Mouse (Mus musculus): ENCODE data around the gene Tex10. TPM values are rescaled to one million over a fixed set of nuclear protein-coding genes. Genes with fewer than 3 reads are reported as not detected.

The Tex10 gene
- 140 and 143 TPM in 2 replicates for polyA plus RNA-seq (2011; ENCODE audit: insufficient read depth, insufficient read length, low read depth, missing spikeins)

DNA sequence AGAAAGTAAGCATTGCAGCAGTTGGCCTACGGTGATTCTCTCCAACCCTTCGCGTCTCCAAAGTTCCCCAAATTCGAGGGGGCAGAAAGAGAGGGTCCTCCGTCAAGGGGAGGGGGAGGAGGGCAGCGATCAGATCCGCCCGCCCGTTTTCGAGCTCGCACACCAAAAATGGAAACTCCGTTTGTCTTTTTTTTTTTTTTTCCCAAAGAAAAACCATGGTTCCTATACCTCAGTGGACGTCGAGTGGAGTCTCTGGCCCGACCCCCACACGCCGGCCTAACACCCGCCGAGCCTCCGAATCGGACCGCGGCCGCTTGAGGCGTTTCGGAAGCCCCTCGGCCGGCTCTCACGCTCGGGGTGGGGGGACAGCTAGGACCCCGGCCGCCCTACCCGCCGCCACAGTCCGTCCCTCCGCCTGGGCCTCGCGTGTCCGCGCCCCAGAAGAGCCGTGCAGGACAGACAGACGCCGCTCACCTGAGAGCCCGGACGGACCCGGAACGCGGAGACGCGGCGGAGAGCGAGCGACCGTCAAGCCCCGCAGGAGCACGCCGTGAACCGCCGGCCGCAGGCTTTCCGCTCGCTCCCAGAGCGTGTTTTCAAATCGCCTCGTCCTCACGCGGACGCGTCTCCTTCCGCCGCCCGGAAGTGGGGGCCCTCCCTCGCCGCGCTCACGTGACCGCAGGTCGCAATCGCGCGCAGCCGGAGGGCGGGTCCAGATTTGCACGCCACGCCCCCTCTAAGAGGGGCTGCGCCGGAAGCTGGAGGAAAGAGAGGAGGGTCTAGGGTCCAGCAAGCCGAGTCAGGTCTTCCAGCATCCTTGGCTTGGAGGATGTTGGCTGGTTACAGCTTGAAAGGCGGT lies at the start of gene Tex10:
Gene Tex10, minus strand, starts transcription at position 668 of the 859 bp plus-strand sequence.
- Histone ChIP-seq H3K4me1 (ENCODE audit: control insufficient read depth, insufficient read depth, low read length) (no peaks in the 10 kb centered on the region), H3K36me3 (ENCODE audit: control insufficient read depth, insufficient read depth, low read length, poor library complexity, severe bottlenecking) (peaks cover 20% of the 10 kb centered on the region), H3K9me3 (replicated peaks; ENCODE audit: control insufficient read depth, insufficient read depth, low read length, poor library complexity, severe bottlenecking) (no peaks in the 10 kb centered on the region), H3K9ac (ENCODE audit: low read depth, poor library complexity, severe bottlenecking) (peak within 1 kb of the TSS; percentile 97), H3K27ac (ENCODE audit: insufficient read depth, low read length) (no peak within 1 kb of the TSS), H3K27me3 (ENCODE audit: control insufficient read depth, insufficient read depth, low read length, poor library complexity, severe bottlenecking) (no peaks in the 10 kb centered on the region), H3K4me3 (ENCODE audit: low read depth, low read length) (peak within 1 kb of the TSS; percentile 88)
- no peak for TF ChIP-seq EP300 (IDR thresholded peaks at IDR 0.05; ENCODE audit: insufficient read depth, low read depth, low read length)
- peak; percentile 70 for TF ChIP-seq POLR2A (IDR thresholded peaks at IDR 0.05; ENCODE audit: insufficient read depth, low read length)

DNA sequence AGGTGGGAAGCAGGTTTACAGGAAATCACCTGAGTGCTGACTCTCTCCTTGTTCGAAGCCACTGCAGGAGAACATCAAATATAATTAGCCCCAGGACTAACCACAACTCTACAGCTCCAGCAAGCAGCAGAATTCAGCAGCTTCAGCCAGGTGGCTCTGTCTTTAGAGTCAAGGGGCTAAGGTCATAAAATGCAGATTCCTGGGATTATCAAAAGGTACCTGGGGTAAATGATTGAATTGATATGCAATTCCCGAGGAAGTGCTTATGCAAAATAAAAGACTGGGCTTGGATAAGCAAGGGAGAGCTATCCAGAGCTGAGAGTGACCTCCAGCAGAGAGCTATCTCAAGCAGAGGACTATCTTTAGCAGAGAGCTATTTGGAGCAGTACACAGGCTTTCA lies 37.6 kb upstream of the Tex10 start:
- H3K9ac ChIP-seq (ENCODE audit: low read depth, poor library complexity, severe bottlenecking): no peak overlapping the region
- H3K27ac ChIP-seq (ENCODE audit: insufficient read depth, low read length): peak overlapping the region; percentile 45
- TF ChIP-seq POLR2A (IDR thresholded peaks at IDR 0.05; ENCODE audit: insufficient read depth, low read length) (no peak), CTCF (IDR thresholded peaks at IDR 0.05; ENCODE audit: low read depth, low read length) (no peak), EP300 (IDR thresholded peaks at IDR 0.05; ENCODE audit: insufficient read depth, low read depth, low read length) (no peak)
- peaks cover 37% of the 10 kb centered on the region for H3K9me3 ChIP-seq (replicated peaks; ENCODE audit: control insufficient read depth, insufficient read depth, low read length, poor library complexity, severe bottlenecking)
- H3K36me3 ChIP-seq (ENCODE audit: control insufficient read depth, insufficient read depth, low read length, poor library complexity, severe bottlenecking): no peaks in the 10 kb centered on the region
- H3K4me1 ChIP-seq (ENCODE audit: control insufficient read depth, insufficient read depth, low read length): no peaks in the 10 kb centered on the region
- no peaks in the 10 kb centered on the region for H3K27me3 ChIP-seq (ENCODE audit: control insufficient read depth, insufficient read depth, low read length, poor library complexity, severe bottlenecking)
- no peak overlapping the region for H3K4me3 ChIP-seq (ENCODE audit: low read depth, low read length)

GRCm38 (mm10) chr4:48492510-48492909 lies 19.3 kb upstream of the Tex10 start:
- H3K36me3 ChIP-seq (ENCODE audit: control insufficient read depth, insufficient read depth, low read length, poor library complexity, severe bottlenecking): no peaks in the 10 kb centered on the region
- no peak overlapping the region for H3K27ac ChIP-seq (ENCODE audit: insufficient read depth, low read length)
- no peaks in the 10 kb centered on the region for H3K4me1 ChIP-seq (ENCODE audit: control insufficient read depth, insufficient read depth, low read length)
- no peak overlapping the region for H3K9ac ChIP-seq (ENCODE audit: low read depth, poor library complexity, severe bottlenecking)
- no peaks in the 10 kb centered on the region for H3K9me3 ChIP-seq (replicated peaks; ENCODE audit: control insufficient read depth, insufficient read depth, low read length, poor library complexity, severe bottlenecking)
- H3K27me3 ChIP-seq (ENCODE audit: control insufficient read depth, insufficient read depth, low read length, poor library complexity, severe bottlenecking): no peaks in the 10 kb centered on the region
- H3K4me3 ChIP-seq (ENCODE audit: low read depth, low read length): no peak overlapping the region
- TF ChIP-seq EP300 (IDR thresholded peaks at IDR 0.05; ENCODE audit: insufficient read depth, low read depth, low read length): no peak
- no peak for TF ChIP-seq POLR2A (IDR thresholded peaks at IDR 0.05; ENCODE audit: insufficient read depth, low read length)
- no peak for TF ChIP-seq CTCF (IDR thresholded peaks at IDR 0.05; ENCODE audit: low read depth, low read length)

GRCm38 (mm10) chr4:48491290-48491743 lies 18.1 kb upstream of the Tex10 start:
- no peaks in the 10 kb centered on the region for H3K27me3 ChIP-seq (ENCODE audit: control insufficient read depth, insufficient read depth, low read length, poor library complexity, severe bottlenecking)
- peak overlapping the region; percentile 69 for H3K9ac ChIP-seq (ENCODE audit: low read depth, poor library complexity, severe bottlenecking)
- H3K36me3 ChIP-seq (ENCODE audit: control insufficient read depth, insufficient read depth, low read length, poor library complexity, severe bottlenecking): no peaks in the 10 kb centered on the region
- no peaks in the 10 kb centered on the region for H3K4me1 ChIP-seq (ENCODE audit: control insufficient read depth, insufficient read depth, low read length)
- peak overlapping the region; percentile 64 for H3K4me3 ChIP-seq (ENCODE audit: low read depth, low read length)
- TF ChIP-seq CTCF (IDR thresholded peaks at IDR 0.05; ENCODE audit: low read depth, low read length): no peak
- TF ChIP-seq EP300 (IDR thresholded peaks at IDR 0.05; ENCODE audit: insufficient read depth, low read depth, low read length): peak; percentile 56; the same call in 1 of the 2 replicates
- peak; percentile 22 for TF ChIP-seq POLR2A (IDR thresholded peaks at IDR 0.05; ENCODE audit: insufficient read depth, low read length)
- no peak overlapping the region for H3K27ac ChIP-seq (ENCODE audit: insufficient read depth, low read length)
- no peaks in the 10 kb centered on the region for H3K9me3 ChIP-seq (replicated peaks; ENCODE audit: control insufficient read depth, insufficient read depth, low read length, poor library complexity, severe bottlenecking)

DNA sequence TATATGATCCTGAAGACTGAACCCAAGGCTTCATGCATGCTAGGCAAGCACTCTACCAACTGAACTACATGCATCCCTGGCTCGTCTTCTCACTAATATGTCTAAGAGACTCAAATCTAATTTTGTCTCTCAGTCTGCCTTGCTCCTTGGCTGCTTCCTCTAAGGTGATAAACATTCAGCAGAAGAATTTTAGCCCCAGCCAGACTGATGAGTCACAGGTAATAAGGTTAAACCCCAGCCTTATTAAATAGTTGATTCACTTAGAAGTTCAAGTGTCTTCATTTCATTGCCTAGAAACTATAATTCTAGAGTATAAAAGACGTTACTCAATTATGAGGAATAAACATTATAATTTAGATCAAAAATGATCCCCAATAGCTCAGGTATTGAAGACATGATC lies 15.7 kb upstream of the Tex10 start:
- no peaks in the 10 kb centered on the region for H3K36me3 ChIP-seq (ENCODE audit: control insufficient read depth, insufficient read depth, low read length, poor library complexity, severe bottlenecking)
- no peaks in the 10 kb centered on the region for H3K27me3 ChIP-seq (ENCODE audit: control insufficient read depth, insufficient read depth, low read length, poor library complexity, severe bottlenecking)
- no peak overlapping the region for H3K4me3 ChIP-seq (ENCODE audit: low read depth, low read length)
- no peak for TF ChIP-seq EP300 (IDR thresholded peaks at IDR 0.05; ENCODE audit: insufficient read depth, low read depth, low read length)
- no peak for TF ChIP-seq CTCF (IDR thresholded peaks at IDR 0.05; ENCODE audit: low read depth, low read length)
- TF ChIP-seq POLR2A (IDR thresholded peaks at IDR 0.05; ENCODE audit: insufficient read depth, low read length): no peak
- no peak overlapping the region for H3K9ac ChIP-seq (ENCODE audit: low read depth, poor library complexity, severe bottlenecking)
- H3K4me1 ChIP-seq (ENCODE audit: control insufficient read depth, insufficient read depth, low read length): no peaks in the 10 kb centered on the region
- H3K27ac ChIP-seq (ENCODE audit: insufficient read depth, low read length): no peak overlapping the region
- H3K9me3 ChIP-seq (replicated peaks; ENCODE audit: control insufficient read depth, insufficient read depth, low read length, poor library complexity, severe bottlenecking): no peaks in the 10 kb centered on the region

GRCm38 (mm10) chr4:48481287-48481686 lies 8.0 kb upstream of the Tex10 start:
- no peaks in the 10 kb centered on the region for H3K27me3 ChIP-seq (ENCODE audit: control insufficient read depth, insufficient read depth, low read length, poor library complexity, severe bottlenecking)
- no peaks in the 10 kb centered on the region for H3K9me3 ChIP-seq (replicated peaks; ENCODE audit: control insufficient read depth, insufficient read depth, low read length, poor library complexity, severe bottlenecking)
- no peaks in the 10 kb centered on the region for H3K36me3 ChIP-seq (ENCODE audit: control insufficient read depth, insufficient read depth, low read length, poor library complexity, severe bottlenecking)
- H3K9ac ChIP-seq (ENCODE audit: low read depth, poor library complexity, severe bottlenecking): no peak overlapping the region
- no peak overlapping the region for H3K4me3 ChIP-seq (ENCODE audit: low read depth, low read length)
- peak; percentile 38 for TF ChIP-seq CTCF (IDR thresholded peaks at IDR 0.05; ENCODE audit: low read depth, low read length)
- TF ChIP-seq EP300 (IDR thresholded peaks at IDR 0.05; ENCODE audit: insufficient read depth, low read depth, low read length): no peak
- no peak overlapping the region for H3K27ac ChIP-seq (ENCODE audit: insufficient read depth, low read length)
- no peaks in the 10 kb centered on the region for H3K4me1 ChIP-seq (ENCODE audit: control insufficient read depth, insufficient read depth, low read length)
